Mouse (Mus musculus): ENCODE data around the gene Creb3l1. TPM values are rescaled to one million over a fixed set of nuclear protein-coding genes. Genes with fewer than 3 reads are reported as not detected.
A peak's percentile ranks its signal among the peaks of the same experiment; 100 is the strongest.

Gene Creb3l1
- total and polyA plus RNA-seq, 2 experiments from 2014 or later, result 3.5 TPM

DNA sequence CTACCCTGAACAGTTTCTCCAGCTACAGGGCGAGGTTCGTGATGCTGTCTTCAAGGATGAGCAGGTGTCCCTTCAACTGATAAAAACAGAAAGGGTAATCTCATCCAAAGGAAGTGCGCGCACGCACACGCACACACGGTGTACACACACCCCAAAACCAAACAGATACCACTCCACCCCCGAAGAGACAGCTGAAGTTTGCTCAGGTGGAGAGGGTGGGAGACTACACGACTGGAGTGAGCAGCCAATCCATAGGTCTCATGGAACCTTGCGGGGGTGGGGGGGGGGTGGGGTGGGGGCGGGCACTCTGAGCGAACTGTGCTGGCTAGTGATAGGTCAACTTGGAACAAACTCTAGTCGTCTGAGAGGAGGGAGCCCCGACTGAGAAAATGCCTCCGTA is 17.2 kb upstream of the Creb3l1 start:
- no peaks in the 10 kb centered on the region for H3K27me3 ChIP-seq (ENCODE audit: insufficient read depth, low read length)
- no peaks in the 10 kb centered on the region for H3K36me3 ChIP-seq (ENCODE audit: insufficient read depth, low read length)
- DNase-seq (ENCODE audit: low spot score), result no peak
- H3K4me1 ChIP-seq (ENCODE audit: insufficient read depth, low read length), result no peaks in the 10 kb centered on the region
- no peak overlapping the region for H3K27ac ChIP-seq
- H3K9ac ChIP-seq (replicated peaks; ENCODE audit: low read length), result no peak overlapping the region
- no peak for TF ChIP-seq CTCF (IDR thresholded peaks at IDR 0.05; ENCODE audit: low read depth)
- H3K4me3 ChIP-seq (ENCODE audit: low read length), result no peak overlapping the region
- no peaks in the 10 kb centered on the region for H3K9me3 ChIP-seq (ENCODE audit: low read length)
- ATAC-seq, result no peak
- WGBS, result 75% methylated on average over 15 of the region's 15 CpGs
- H3K4me2 ChIP-seq (ENCODE audit: low read depth, low read length), result no peak overlapping the region

DNA sequence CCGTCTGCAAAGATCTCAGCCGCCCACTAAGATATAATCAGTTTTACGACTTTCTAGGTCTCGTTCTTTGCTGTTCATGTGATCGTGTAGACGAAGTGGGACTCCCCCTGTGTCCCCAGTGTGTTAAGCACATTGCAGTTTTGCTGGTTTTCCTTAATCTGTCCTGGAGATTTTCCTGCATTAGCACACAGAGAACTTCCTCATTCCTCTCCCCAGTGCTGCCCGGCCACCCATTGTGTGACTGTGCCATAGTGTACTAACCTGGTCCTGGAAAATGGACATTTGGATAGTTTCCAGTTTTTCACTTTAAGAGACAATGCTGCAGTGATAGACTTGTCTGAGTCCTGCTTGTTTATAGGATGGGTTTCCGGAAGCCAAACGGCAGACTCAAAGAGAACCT is 10.0 kb upstream of the Creb3l1 start:
- Histone ChIP-seq H3K9ac (replicated peaks; ENCODE audit: low read length) (no peak overlapping the region), H3K4me2 (ENCODE audit: low read depth, low read length) (no peak overlapping the region), H3K27me3 (ENCODE audit: insufficient read depth, low read length) (no peaks in the 10 kb centered on the region), H3K4me3 (ENCODE audit: low read length) (no peak overlapping the region), H3K4me1 (ENCODE audit: insufficient read depth, low read length) (no peaks in the 10 kb centered on the region), H3K9me3 (ENCODE audit: low read length) (no peaks in the 10 kb centered on the region), H3K27ac (no peak overlapping the region), H3K36me3 (ENCODE audit: insufficient read depth, low read length) (no peaks in the 10 kb centered on the region)
- ATAC-seq, result no peak
- no peak for TF ChIP-seq CTCF (IDR thresholded peaks at IDR 0.05; ENCODE audit: low read depth)
- no peak for DNase-seq (ENCODE audit: low spot score)
- whole genome bisulfite sequencing, result 74% methylated on average over 9 of the region's 9 CpGs

DNA sequence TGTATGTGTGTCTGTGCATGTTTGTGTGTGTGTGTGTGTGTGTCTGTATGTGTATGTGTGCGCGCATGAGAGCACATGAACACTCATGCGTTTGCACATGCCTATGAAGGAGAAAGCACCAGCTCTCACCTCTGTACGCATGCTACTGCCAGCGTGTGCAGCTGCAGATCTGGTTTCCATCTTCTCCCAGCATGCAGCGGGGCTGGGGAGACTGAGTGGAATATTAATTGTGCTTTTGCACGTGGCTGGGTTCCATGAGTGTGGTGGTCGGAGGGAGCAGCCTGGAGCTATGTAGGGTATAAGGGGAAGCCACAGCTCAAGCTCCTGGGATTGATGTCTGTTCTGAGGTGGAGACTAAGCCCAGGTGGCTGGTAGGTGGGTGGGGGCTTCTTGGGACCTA is 6.3 kb upstream of the Creb3l1 start:
- no peaks in the 10 kb centered on the region for H3K27me3 ChIP-seq (ENCODE audit: insufficient read depth, low read length)
- H3K4me3 ChIP-seq (ENCODE audit: low read length), result no peak overlapping the region
- H3K9me3 ChIP-seq (ENCODE audit: low read length), result no peaks in the 10 kb centered on the region
- no peak for TF ChIP-seq CTCF (IDR thresholded peaks at IDR 0.05; ENCODE audit: low read depth)
- no peak overlapping the region for H3K27ac ChIP-seq
- no peaks in the 10 kb centered on the region for H3K36me3 ChIP-seq (ENCODE audit: insufficient read depth, low read length)
- DNase-seq (ENCODE audit: low spot score) (no peak), ATAC-seq (0 out of 2 replicates have a peak, but pooled peaks have one; percentile 53)
- no peak overlapping the region for H3K4me2 ChIP-seq (ENCODE audit: low read depth, low read length)
- 53% methylated on average over 8 of the region's 8 CpGs for WGBS
- H3K9ac ChIP-seq (replicated peaks; ENCODE audit: low read length), result no peak overlapping the region
- H3K4me1 ChIP-seq (ENCODE audit: insufficient read depth, low read length), result no peaks in the 10 kb centered on the region

DNA sequence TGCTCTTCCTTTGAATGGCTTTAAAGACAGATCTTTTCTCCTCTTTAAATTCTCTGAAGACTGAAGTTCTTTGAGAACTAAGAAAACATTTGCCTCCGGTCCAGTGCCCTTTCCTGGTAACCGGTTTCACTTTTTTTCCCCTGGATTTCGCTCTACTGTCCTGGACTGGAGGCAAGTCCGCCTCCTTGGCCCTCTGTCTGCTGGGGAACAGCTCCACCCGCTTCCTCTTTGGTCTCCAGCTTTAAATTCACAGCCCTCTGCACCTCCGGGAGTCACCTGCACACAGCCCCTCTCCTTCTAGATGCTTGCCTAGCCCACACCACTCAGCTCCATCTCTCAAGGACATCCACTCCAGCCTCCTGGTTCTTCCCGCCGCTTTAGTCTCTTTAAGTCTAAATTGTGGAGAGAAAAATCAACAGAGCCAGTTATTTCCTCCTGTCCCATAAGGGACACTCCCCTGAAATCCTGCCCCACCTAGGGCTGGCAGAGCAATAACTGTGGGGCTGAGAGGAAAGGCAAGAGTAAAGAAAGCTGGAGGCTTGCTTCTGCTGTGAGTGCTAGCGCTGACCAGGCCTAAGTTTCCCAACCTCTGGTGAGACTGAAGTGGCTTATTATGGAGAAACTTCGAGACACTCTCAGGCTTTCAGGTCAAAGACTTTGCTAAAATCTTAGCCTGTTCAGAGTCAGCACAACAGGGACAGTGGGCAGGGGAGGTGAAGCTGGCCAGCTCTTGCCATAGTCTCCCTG is 5.3 kb upstream of the Creb3l1 start:
- TF ChIP-seq CTCF (IDR thresholded peaks at IDR 0.05; ENCODE audit: low read depth), result no peak
- H3K36me3 ChIP-seq (ENCODE audit: insufficient read depth, low read length), result no peaks in the 10 kb centered on the region
- no peak overlapping the region for H3K4me3 ChIP-seq (ENCODE audit: low read length)
- 82% methylated on average over 10 of the region's 10 CpGs for WGBS
- no peak overlapping the region for H3K4me2 ChIP-seq (ENCODE audit: low read depth, low read length)
- H3K27ac ChIP-seq, result no peak overlapping the region
- H3K4me1 ChIP-seq (ENCODE audit: insufficient read depth, low read length), result no peaks in the 10 kb centered on the region
- ATAC-seq (no peak), DNase-seq (ENCODE audit: low spot score) (no peak)
- H3K27me3 ChIP-seq (ENCODE audit: insufficient read depth, low read length), result no peaks in the 10 kb centered on the region
- no peak overlapping the region for H3K9ac ChIP-seq (replicated peaks; ENCODE audit: low read length)
- H3K9me3 ChIP-seq (ENCODE audit: low read length), result no peaks in the 10 kb centered on the region

DNA sequence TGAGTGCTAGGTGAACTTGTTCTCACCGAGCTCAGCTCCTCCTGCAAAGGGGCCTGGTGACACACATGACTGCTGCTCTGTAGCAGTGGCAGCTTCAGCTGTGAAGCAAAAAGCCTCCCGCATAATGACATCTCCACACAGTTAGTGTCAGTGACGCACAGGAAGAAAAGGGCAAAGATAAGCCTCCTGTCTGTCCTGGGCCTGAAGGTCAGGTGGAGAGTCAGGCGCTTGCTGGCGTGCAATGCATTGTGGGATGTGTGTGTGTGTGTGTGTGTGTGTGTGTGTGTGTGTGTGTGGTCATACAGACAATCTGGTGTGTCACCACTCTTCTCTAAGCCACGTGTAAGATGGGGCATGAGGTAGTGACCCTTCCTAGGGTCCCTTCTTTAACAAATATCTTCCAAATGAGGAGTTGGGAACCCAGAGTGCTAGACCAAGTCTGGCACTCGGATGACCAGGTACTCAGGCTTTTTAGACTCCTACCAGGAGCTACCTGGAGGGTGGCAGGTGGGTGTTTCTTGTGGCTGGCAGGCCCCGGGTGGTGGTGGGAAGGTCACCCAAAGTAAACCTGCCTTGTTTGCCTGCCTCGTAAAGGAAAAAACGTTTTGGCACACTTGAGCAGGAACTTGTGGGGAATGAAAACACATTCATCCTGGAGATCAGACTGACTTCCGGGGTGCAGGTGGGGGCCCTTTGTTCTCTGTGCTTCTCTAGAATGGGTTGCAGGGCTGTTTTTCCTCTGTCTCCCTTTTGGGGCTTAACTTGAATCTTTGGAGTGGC is 3.7 kb upstream of the Creb3l1 start:
- Histone ChIP-seq H3K9ac (replicated peaks; ENCODE audit: low read length) (no peak overlapping the region), H3K4me1 (ENCODE audit: insufficient read depth, low read length) (peaks cover 7% of the 10 kb centered on the region; the same call in 1 of the 2 replicates), H3K27ac (no peak overlapping the region), H3K4me2 (ENCODE audit: low read depth, low read length) (no peak overlapping the region), H3K9me3 (ENCODE audit: low read length) (no peaks in the 10 kb centered on the region), H3K4me3 (ENCODE audit: low read length) (no peak overlapping the region), H3K27me3 (ENCODE audit: insufficient read depth, low read length) (no peaks in the 10 kb centered on the region), H3K36me3 (ENCODE audit: insufficient read depth, low read length) (no peaks in the 10 kb centered on the region)
- no peak for ATAC-seq
- WGBS, result 61% methylated on average over 11 of the region's 11 CpGs
- no peak for DNase-seq (ENCODE audit: low spot score)
- no peak for TF ChIP-seq CTCF (IDR thresholded peaks at IDR 0.05; ENCODE audit: low read depth)

DNA sequence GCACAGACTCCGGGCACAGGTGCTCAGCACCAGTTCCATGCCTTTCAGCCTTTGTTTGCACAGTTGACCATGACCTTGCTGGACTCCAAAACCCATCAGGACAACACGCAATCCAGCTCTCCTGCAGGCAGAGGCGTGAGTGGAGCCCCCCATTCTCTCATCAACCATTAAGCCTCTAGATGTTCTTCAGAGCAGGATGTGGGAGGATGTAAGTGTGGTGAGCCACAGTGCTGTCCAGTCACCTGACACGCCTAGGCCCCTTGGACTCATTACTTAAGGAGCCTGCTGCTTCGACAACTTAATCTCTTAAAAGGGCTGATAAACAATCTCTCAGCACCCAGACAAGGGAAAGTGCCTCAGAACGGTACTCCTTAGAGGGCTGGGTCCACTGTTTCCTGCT is 1.7 kb upstream of the Creb3l1 start:
- Histone ChIP-seq H3K9me3 (ENCODE audit: low read length) (no peaks in the 10 kb centered on the region), H3K27me3 (ENCODE audit: insufficient read depth, low read length) (no peaks in the 10 kb centered on the region), H3K4me3 (ENCODE audit: low read length) (no peak overlapping the region), H3K4me1 (ENCODE audit: insufficient read depth, low read length) (peaks cover 7% of the 10 kb centered on the region; the same call in 1 of the 2 replicates), H3K4me2 (ENCODE audit: low read depth, low read length) (no peak overlapping the region), H3K36me3 (ENCODE audit: insufficient read depth, low read length) (no peaks in the 10 kb centered on the region), H3K27ac (no peak overlapping the region), H3K9ac (replicated peaks; ENCODE audit: low read length) (no peak overlapping the region)
- WGBS, result 87% methylated on average over 6 of the region's 6 CpGs
- TF ChIP-seq CTCF (IDR thresholded peaks at IDR 0.05; ENCODE audit: low read depth), result no peak
- ATAC-seq (no peak), DNase-seq (ENCODE audit: low spot score) (no peak)

DNA sequence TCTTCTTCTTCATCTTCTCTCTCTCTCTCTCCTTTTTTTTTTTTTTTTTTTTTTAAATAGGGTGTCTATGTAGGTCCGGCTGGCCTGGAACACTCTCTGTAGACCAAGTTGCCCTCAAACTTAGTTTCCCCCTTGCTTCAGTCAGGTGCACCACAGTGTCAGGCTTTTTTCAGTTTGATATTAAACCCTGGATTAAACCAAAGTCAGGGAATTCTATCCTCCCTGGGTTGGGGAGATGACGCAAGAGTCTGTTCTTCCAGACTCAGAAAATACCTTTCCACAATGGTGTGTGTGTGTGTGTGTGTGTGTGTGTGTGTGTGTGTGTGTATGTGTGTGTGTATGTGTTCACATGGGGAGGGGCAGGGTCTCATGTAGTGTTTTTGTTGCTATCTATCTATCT is 900 bp upstream of the Creb3l1 start:
- DNase-seq (ENCODE audit: low spot score) (no peak), ATAC-seq (no peak)
- H3K9me3 ChIP-seq (ENCODE audit: low read length), result no peaks in the 10 kb centered on the region
- no peak overlapping the region for H3K4me2 ChIP-seq (ENCODE audit: low read depth, low read length)
- H3K4me3 ChIP-seq (ENCODE audit: low read length), result no peak overlapping the region
- no peak for TF ChIP-seq CTCF (IDR thresholded peaks at IDR 0.05; ENCODE audit: low read depth)
- 91% methylated on average over 2 of the region's 2 CpGs for WGBS
- H3K27me3 ChIP-seq (ENCODE audit: insufficient read depth, low read length), result no peaks in the 10 kb centered on the region
- H3K27ac ChIP-seq, result no peak overlapping the region
- peaks cover 7% of the 10 kb centered on the region; the same call in 1 of the 2 replicates for H3K4me1 ChIP-seq (ENCODE audit: insufficient read depth, low read length)
- no peak overlapping the region for H3K9ac ChIP-seq (replicated peaks; ENCODE audit: low read length)
- H3K36me3 ChIP-seq (ENCODE audit: insufficient read depth, low read length), result no peaks in the 10 kb centered on the region
